Mouse (Mus musculus) urinary bladder, postnatal 4 days (tissue): Measurements from ENCODE around the gene Ccdc73.
"Not testable (repeated sequence)": the region's sequence is repeated elsewhere in the genome, so short reads cannot be mapped to it uniquely, and the experiment has no call there.

Experiments
- DNase-seq, 2 experiments: peaks; one replicate each; pipeline ENCODE4 v3.0.0; 2021 to 2022; ENCODE audit warnings: low spot score in 2 of 2

The Ccdc73 gene

GRCm38 (mm10) chr2:104869101-104869500, 1.5 kb downstream of the Ccdc73 start:
- no peak for DNase-seq

GRCm38 (mm10) chr2:104878794-104879193, 11.2 kb downstream of the Ccdc73 start:
- DNase-seq: no peak

- DNase-seq: no peak
Measured at GRCm38 (mm10) chr2:104886109-104886508, 18.5 kb downstream of the Ccdc73 start.

- DNase-seq: not testable (repeated sequence)
Measured at GRCm38 (mm10) chr2:104887331-104887730, 19.7 kb downstream of the Ccdc73 start.

GRCm38 (mm10) chr2:104887882-104888566, 20.4 kb downstream of the Ccdc73 start:
- peak; percentile 35 to 77 for DNase-seq

GRCm38 (mm10) chr2:104899975-104900374, 32.4 kb downstream of the Ccdc73 start:
- DNase-seq: no peak

- no peak for DNase-seq
Measured at GRCm38 (mm10) chr2:104915709-104916108, 48.1 kb downstream of the Ccdc73 start.

GRCm38 (mm10) chr2:104964492-104964891, 96.9 kb downstream of the Ccdc73 start:
- no peak for DNase-seq

- no peak for DNase-seq
Measured at GRCm38 (mm10) chr2:104981712-104982111, 114.1 kb downstream of the Ccdc73 start.

- no peak for DNase-seq
Measured at GRCm38 (mm10) chr2:104985796-104986195, 118.2 kb downstream of the Ccdc73 start.

GRCm38 (mm10) chr2:104988974-104989373, 121.4 kb downstream of the Ccdc73 start:
- DNase-seq: no peak

GRCm38 (mm10) chr2:104994436-104994835, 126.8 kb downstream of the Ccdc73 start:
- no peak for DNase-seq

- DNase-seq: no peak
Measured at GRCm38 (mm10) chr2:104996201-104996600, 128.6 kb downstream of the Ccdc73 start.

- DNase-seq: no peak
Measured at GRCm38 (mm10) chr2:105007236-105007635, 139.6 kb downstream of the Ccdc73 start.

GRCm38 (mm10) chr2:105016192-105016966, 148.8 kb downstream of the Ccdc73 start:
- no peak for DNase-seq

- DNase-seq: peak; percentile 90 to 93
Measured at GRCm38 (mm10) chr2:105016967-105017287, 149.3 kb downstream of the Ccdc73 start, which contains the start of gene Eif3m. Eif3m (minus strand) TSS chr2:105017080.

GRCm38 (mm10) chr2:105017802-105018201, 150.2 kb downstream of the Ccdc73 start:
- no peak for DNase-seq

- DNase-seq: no peak
Measured at GRCm38 (mm10) chr2:105019457-105019856, 151.9 kb downstream of the Ccdc73 start.

GRCm38 (mm10) chr2:105021256-105021655, 153.7 kb downstream of the Ccdc73 start:
- no peak for DNase-seq

GRCm38 (mm10) chr2:105021836-105022235, 154.2 kb downstream of the Ccdc73 start:
- no peak for DNase-seq

GRCm38 (mm10) chr2:105023031-105023615, 155.5 kb downstream of the Ccdc73 start:
- DNase-seq: no peak

- no peak for DNase-seq
Measured at GRCm38 (mm10) chr2:105023815-105024214, 156.2 kb downstream of the Ccdc73 start.

GRCm38 (mm10) chr2:105025610-105026009, 158.0 kb downstream of the Ccdc73 start:
- not testable (repeated sequence) for DNase-seq
